Mouse (Mus musculus): ENCODE data around the gene Cfap221. TPM values are rescaled to one million over a fixed set of nuclear protein-coding genes. Genes with fewer than 3 reads are reported as not detected.
A peak's percentile ranks its signal among the peaks of the same experiment; 100 is the strongest.

Cfap221 gene
- polyA plus RNA-seq (2015; fragmentation: Nextera tagmentation; extraction: Ambion mirVana), result 0.09 TPM in 1 of 2 replicates, not detected in the other

DNA sequence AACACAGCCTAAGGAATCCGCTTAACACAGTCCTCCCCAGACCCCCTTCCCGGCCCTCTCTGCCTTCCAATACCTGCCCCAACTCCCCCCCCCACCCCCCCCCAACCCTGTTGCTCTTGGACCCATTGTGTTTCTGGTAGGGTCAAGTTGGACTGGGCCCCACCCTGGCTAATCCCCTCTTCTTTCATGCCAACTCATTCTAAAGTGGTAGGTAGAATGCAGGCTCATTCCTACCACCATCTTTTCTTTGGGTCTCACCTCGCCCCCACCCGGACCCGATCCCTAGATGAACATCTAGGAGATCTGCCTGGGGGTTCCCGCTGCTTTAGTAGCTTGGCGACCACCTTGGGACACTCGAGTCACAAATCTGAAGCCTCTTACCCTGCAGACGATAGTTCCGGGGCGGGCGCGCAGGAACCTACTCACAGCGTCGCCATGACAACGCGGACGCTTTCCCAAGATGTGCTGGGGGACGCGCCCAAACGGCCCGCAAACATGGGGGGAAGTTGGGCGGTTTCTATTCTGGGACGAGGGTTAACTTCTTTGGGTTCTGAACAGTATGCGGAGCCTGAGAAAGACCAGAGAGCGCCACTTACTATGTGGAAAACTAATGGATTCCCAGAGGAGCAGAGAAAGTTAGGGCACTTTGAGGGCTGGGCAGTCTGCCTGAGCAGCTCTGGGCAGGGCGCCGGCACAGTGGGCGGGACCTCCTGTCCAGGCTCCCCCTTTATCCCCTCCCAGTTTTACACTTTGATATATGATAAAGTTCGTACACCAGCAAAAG is at the start of gene Cfap221:
Gene Cfap221 (minus strand): TSS at position 437 of the 784 bp plus-strand sequence.
- Histone ChIP-seq H3K27ac (no peak within 1 kb of the TSS), H3K9me3 (no peaks in the 10 kb centered on the region), H3K36me3 (no peaks in the 10 kb centered on the region), H3K4me2 (replicated peaks) (peak within 1 kb of the TSS; percentile 76), H3K4me1 (no peaks in the 10 kb centered on the region), H3K27me3 (no peaks in the 10 kb centered on the region), H3K9ac (peak within 1 kb of the TSS; percentile 50), H3K4me3 (peak within 1 kb of the TSS; percentile 53)
- ATAC-seq (ENCODE audit: low FRiP score, low read depth), result peak; percentile 90
- 5% methylated on average over 30 of the region's 30 CpGs for WGBS

DNA sequence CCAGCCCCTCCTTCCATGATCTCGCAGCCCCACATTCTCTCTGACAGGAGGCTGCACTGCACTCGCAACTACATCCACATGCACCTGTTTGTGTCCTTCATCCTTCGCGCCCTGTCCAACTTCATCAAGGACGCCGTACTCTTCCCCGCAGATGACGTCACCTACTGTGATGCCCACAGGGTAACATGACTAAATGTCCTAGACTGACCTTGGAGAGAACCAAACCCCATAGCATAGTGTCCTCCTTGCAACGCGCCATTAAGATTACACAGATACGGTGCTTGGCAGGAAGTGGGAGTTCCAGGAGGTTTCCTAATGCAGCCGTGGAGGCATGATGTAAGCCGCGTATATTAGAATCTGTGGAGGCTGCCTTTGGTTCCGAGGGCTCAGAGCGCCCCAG is 47.5 kb upstream of the Cfap221 start:
- Histone ChIP-seq H3K4me3 (no peak overlapping the region), H3K27ac (no peak overlapping the region), H3K4me1 (no peaks in the 10 kb centered on the region), H3K27me3 (no peaks in the 10 kb centered on the region), H3K36me3 (no peaks in the 10 kb centered on the region), H3K9ac (no peak overlapping the region), H3K9me3 (no peaks in the 10 kb centered on the region), H3K4me2 (replicated peaks) (no peak overlapping the region)
- ATAC-seq (ENCODE audit: low FRiP score, low read depth), result no peak
- 85% methylated on average over 16 of the region's 16 CpGs for WGBS

DNA sequence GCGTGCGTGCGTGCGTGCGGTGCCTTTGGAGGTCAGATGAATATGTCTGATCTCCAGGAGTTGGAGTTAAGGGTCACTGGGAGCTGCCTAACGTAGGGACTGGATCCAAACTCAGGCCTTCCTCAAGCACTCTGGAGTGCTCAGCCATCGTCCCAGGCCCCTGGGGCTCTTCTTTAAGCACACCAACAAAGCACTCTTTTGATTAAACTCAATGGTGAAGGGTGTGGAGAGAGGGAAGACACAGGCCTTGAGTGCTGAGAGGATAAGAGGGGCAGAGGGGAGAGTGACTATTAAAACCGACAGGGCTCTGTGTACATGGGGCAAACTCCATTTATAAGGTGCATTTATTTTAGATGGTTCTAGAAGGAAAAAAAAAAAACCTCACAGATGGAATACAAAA is 45.4 kb upstream of the Cfap221 start:
- ATAC-seq (ENCODE audit: low FRiP score, low read depth), result no peak

DNA sequence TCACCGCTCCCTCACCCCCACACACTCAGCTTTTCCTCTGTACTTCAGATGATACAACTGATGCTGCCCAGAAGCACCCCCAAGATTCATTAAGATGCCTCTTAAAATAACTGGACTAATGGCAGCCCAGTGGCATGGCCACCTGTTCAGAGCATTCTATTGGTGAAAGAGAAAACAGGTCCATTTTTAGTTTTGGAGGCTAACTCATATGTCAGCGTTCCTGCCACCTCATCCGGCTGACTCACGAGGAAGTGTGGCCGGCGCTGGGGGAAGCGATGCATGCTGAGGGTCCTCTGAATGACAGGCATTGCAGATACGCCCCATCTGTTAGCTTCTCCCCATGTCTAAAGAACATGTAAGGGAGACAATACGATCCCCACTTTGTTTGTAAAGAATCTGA is 41.6 kb upstream of the Cfap221 start:
- Histone ChIP-seq H3K9ac (no peak overlapping the region), H3K4me1 (no peaks in the 10 kb centered on the region), H3K27me3 (no peaks in the 10 kb centered on the region), H3K36me3 (no peaks in the 10 kb centered on the region), H3K9me3 (no peaks in the 10 kb centered on the region), H3K4me3 (no peak overlapping the region), H3K4me2 (replicated peaks) (no peak overlapping the region), H3K27ac (no peak overlapping the region)
- WGBS, result 84% methylated on average over 9 of the region's 9 CpGs
- no peak for ATAC-seq (ENCODE audit: low FRiP score, low read depth)

More for the DNA sequence above, 45.4 kb upstream of the Cfap221 start:
- Histone ChIP-seq H3K27me3 (no peaks in the 10 kb centered on the region), H3K4me2 (replicated peaks) (no peak overlapping the region), H3K27ac (no peak overlapping the region), H3K9ac (no peak overlapping the region), H3K4me3 (no peak overlapping the region), H3K36me3 (no peaks in the 10 kb centered on the region), H3K4me1 (no peaks in the 10 kb centered on the region), H3K9me3 (no peaks in the 10 kb centered on the region)
- WGBS, result 83% methylated on average over 8 of the region's 8 CpGs

DNA sequence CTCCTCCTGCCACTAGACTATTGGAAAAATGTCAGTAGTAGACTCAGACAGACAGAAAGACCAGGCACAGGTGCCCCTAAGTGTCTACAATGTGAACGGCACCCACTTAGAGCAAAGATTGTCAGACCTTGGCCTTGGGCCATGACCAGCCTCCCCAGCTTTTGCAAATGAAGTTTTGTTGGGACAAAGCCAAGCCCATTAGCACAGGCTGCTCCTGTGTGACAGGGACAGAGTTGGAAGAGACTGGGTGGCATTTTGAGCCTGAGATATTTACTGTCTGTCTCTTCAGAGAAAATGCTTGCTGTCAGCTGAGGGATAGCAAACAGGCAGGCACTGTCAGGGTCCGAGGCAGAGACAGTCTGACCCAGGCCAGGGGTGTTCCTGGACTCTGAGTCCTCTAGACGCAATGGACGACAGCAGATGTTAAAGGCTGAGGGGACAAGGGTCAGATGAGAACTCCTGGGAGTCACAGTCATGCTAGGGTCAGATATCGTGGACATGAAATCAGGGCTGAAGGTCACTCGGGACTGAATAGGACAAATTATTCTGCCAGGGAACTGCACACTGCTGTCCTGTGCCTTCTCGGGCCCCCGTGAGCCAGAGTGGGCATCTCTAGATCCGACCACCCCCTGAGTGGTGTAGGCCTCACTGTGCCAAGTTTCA is 40.1 kb upstream of the Cfap221 start:
- no peaks in the 10 kb centered on the region for H3K36me3 ChIP-seq
- ATAC-seq (ENCODE audit: low FRiP score, low read depth), result no peak
- no peaks in the 10 kb centered on the region for H3K9me3 ChIP-seq
- 76% methylated on average over 9 of the region's 9 CpGs for WGBS
- H3K4me1 ChIP-seq, result no peaks in the 10 kb centered on the region
- H3K4me3 ChIP-seq, result no peak overlapping the region
- H3K4me2 ChIP-seq (replicated peaks), result no peak overlapping the region
- no peak overlapping the region for H3K9ac ChIP-seq
- no peaks in the 10 kb centered on the region for H3K27me3 ChIP-seq
- no peak overlapping the region for H3K27ac ChIP-seq

DNA sequence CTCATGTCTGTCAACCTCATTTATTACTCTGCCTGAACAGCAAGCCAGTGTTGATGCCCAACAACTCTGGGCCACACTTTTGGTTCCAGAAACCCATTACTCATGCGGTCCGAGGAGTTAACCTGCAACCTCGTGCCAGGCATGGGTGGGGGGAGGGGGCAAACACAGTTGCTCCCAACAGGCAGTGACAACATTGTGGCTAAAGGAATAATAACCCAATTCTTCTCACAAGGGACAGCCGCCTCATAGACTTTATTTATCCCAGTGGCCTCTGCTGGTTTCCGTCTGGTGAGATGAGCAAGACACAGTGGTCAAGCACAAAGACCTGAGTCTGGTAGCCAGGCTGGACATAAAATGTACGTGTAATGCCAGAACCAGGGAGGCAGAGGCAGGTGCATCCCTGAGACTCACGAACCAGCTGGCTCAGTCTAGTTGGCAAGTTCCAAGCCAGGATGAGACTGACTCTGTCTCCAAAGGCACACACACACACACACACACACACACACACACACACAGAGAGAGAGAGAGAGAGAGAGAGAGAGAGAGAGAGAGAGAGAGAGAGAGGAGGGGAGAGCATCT is 38.5 kb upstream of the Cfap221 start:
- Histone ChIP-seq H3K27me3 (no peaks in the 10 kb centered on the region), H3K4me1 (no peaks in the 10 kb centered on the region), H3K27ac (no peak overlapping the region), H3K4me3 (no peak overlapping the region), H3K4me2 (replicated peaks) (no peak overlapping the region), H3K36me3 (no peaks in the 10 kb centered on the region), H3K9ac (no peak overlapping the region), H3K9me3 (no peaks in the 10 kb centered on the region)
- WGBS, result 74% methylated on average over 7 of the region's 7 CpGs
- no peak for ATAC-seq (ENCODE audit: low FRiP score, low read depth)

DNA sequence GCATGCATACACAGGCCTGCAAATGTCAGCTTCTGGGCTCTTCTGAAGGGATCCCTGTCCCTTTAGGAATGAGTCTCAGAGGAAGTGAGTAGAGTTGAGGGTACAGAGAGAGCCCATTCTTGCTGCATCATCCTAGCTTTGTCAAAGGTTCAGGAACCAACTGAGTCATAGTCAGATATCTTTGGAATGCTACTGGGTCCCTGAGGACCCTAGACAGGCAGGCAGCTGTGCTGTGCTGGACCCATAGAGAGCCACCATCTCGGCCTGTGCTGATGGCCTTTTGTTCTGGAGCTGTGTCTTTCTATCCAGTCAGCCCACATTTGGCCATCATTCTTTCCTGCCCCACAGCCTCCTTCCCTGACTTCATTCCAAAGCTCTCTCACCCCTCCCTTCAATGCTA is 37.8 kb upstream of the Cfap221 start:
- Histone ChIP-seq H3K27me3 (no peaks in the 10 kb centered on the region), H3K9me3 (no peaks in the 10 kb centered on the region), H3K4me3 (no peak overlapping the region), H3K36me3 (no peaks in the 10 kb centered on the region), H3K9ac (no peak overlapping the region), H3K4me1 (no peaks in the 10 kb centered on the region), H3K4me2 (replicated peaks) (no peak overlapping the region), H3K27ac (no peak overlapping the region)
- 59% methylated on average over 1 of the region's 1 CpGs for WGBS
- ATAC-seq (ENCODE audit: low FRiP score, low read depth), result no peak

DNA sequence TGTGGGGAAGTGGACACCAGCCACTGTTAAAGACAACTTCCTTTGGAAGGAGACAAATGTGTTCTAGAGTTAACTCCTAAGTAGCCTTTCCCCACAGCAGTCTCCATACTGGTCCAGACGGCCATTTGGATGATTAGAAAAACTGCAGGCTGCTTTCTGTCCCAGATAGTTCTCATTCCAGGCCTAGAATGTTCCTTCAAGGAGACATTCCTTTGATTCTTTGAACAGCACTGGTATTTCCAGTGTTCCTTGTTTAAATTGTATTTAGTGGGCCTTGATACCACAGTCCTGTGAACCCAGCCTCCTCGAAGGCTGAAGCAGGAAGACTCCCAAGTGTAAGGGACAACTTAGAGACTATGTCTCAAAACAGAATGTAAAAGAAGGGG is 36.4 kb upstream of the Cfap221 start:
- no peak overlapping the region for H3K4me2 ChIP-seq (replicated peaks)
- H3K27ac ChIP-seq, result no peak overlapping the region
- no peak overlapping the region for H3K4me3 ChIP-seq
- no peak overlapping the region for H3K9ac ChIP-seq
- no peaks in the 10 kb centered on the region for H3K36me3 ChIP-seq
- 71% methylated on average over 2 of the region's 2 CpGs for WGBS
- ATAC-seq (ENCODE audit: low FRiP score, low read depth), result no peak
- H3K9me3 ChIP-seq, result no peaks in the 10 kb centered on the region
- no peaks in the 10 kb centered on the region for H3K27me3 ChIP-seq
- H3K4me1 ChIP-seq, result no peaks in the 10 kb centered on the region

DNA sequence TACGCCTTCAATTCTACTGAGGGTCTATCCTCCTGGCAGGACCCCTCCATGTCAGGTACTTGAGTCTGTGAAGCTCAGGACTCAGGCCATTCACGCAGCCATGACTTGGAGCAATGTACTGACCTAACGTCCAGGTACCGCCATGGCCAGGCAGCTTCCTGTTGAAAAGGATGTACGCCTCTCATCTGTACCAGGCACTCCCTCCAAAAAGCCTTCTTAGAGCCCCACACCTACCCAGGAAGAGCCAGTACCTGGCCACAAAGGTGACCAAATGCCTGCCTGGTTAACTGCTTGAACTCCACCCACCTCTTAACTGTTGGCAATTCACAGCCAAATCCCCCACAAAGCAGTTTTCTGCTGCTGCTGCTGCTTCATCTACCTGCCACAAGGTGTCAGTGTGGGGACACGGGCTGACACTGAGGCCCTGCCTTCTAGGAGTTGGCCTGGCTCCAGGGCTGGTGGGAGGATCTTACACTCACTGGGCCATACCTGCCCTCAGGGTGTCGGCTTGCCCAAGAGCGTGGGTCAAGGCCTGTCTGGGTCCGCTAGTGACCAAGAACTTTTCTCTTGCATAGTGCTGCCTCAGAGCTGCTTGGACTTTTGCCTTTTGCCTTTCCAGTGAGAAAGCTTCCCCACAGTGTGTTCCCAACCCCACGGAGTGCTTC is 35.9 kb upstream of the Cfap221 start:
- H3K27me3 ChIP-seq, result no peaks in the 10 kb centered on the region
- H3K36me3 ChIP-seq, result no peaks in the 10 kb centered on the region
- WGBS, result 47% methylated on average over 10 of the region's 10 CpGs
- H3K4me1 ChIP-seq, result no peaks in the 10 kb centered on the region; the same call in 1 of the 2 replicates
- no peaks in the 10 kb centered on the region for H3K9me3 ChIP-seq
- H3K4me3 ChIP-seq, result no peak overlapping the region
- no peak overlapping the region for H3K9ac ChIP-seq
- H3K27ac ChIP-seq, result no peak overlapping the region
- H3K4me2 ChIP-seq (replicated peaks), result no peak overlapping the region
- peak; percentile 82 for ATAC-seq (ENCODE audit: low FRiP score, low read depth)

DNA sequence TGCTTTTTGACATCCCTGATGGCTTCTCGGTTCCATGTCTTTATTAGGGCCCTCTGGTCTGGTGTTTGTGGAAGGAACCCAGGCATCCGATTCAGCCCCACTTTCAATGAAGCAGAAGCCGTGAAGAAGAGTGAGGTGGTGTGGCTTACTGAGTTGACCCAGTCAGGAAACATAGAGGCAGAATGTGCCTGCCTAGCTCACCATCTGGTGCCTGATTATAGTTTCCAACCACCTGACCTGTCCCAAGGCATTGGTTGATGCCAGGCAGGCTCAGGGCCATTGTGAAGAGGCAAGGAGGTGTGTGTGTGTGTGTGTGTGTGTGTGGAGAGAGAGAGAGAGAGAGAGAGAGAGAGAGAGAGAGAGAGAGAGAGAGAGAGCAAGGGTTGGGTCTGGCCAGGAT is 33.4 kb upstream of the Cfap221 start:
- no peak for ATAC-seq (ENCODE audit: low FRiP score, low read depth)
- H3K27ac ChIP-seq, result no peak overlapping the region
- H3K9ac ChIP-seq, result no peak overlapping the region
- H3K4me1 ChIP-seq, result peaks cover 3% of the 10 kb centered on the region; the same call in 1 of the 2 replicates
- no peak overlapping the region for H3K4me3 ChIP-seq
- no peaks in the 10 kb centered on the region for H3K36me3 ChIP-seq
- no peaks in the 10 kb centered on the region for H3K9me3 ChIP-seq
- H3K27me3 ChIP-seq, result no peaks in the 10 kb centered on the region
- H3K4me2 ChIP-seq (replicated peaks), result no peak overlapping the region
- 76% methylated on average over 3 of the region's 3 CpGs for WGBS

DNA sequence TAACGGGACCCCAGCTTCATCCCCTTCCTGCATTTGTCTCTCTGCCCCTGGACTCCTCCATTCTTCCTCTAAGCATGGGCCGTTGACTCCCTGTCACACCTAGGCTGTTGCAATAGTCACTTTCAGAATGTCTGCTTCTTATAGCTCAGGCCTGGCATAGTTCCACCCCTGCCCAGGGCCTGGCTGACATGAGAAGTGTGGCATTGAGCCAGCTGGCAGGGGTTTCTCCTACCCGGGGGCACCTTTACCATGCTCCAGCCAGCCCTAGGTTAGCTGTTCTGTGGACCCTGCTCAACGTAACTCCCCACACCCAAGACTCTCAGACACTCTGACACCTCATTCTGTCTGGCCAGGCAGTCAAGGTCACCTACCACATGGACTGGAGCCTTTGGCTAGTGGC is 30.7 kb upstream of the Cfap221 start:
- H3K4me2 ChIP-seq (replicated peaks), result no peak overlapping the region
- no peaks in the 10 kb centered on the region for H3K27me3 ChIP-seq
- no peaks in the 10 kb centered on the region for H3K36me3 ChIP-seq
- WGBS, result 71% methylated on average over 4 of the region's 4 CpGs
- no peak overlapping the region for H3K27ac ChIP-seq
- H3K9ac ChIP-seq, result no peak overlapping the region
- no peak overlapping the region for H3K4me3 ChIP-seq
- H3K9me3 ChIP-seq, result no peaks in the 10 kb centered on the region
- H3K4me1 ChIP-seq, result peaks cover 15% of the 10 kb centered on the region
- ATAC-seq (ENCODE audit: low FRiP score, low read depth), result no peak

DNA sequence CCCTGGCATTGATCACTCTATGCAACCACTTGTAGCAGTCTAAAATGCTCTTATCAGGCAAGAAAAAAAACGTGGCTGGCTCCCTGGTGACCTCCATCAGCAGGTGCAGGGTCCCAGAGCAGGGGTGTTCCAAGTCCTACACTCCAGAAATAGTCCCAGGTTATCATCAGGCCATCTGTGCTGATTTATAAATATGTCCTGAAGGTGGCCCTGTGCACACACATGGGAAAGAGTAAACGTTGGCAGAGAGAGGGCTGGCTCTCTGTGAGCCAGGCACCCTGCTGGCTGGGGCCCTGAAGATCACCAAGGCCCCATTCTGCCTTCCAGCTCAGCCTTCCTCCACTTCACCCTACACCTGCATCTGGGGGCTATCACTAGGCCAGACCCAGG is 28.0 kb upstream of the Cfap221 start:
- Histone ChIP-seq H3K27ac (no peak overlapping the region), H3K36me3 (no peaks in the 10 kb centered on the region), H3K9ac (no peak overlapping the region), H3K4me2 (replicated peaks) (no peak overlapping the region), H3K9me3 (no peaks in the 10 kb centered on the region), H3K27me3 (no peaks in the 10 kb centered on the region), H3K4me3 (no peak overlapping the region), H3K4me1 (peaks cover 15% of the 10 kb centered on the region)
- 19% methylated on average over 2 of the region's 2 CpGs for WGBS
- ATAC-seq (ENCODE audit: low FRiP score, low read depth), result no peak

All from limb, embryonic 13.5 days (tissue).